Mouse (Mus musculus): ENCODE results near the gene Polr2l.

Polr2l gene

DNA sequence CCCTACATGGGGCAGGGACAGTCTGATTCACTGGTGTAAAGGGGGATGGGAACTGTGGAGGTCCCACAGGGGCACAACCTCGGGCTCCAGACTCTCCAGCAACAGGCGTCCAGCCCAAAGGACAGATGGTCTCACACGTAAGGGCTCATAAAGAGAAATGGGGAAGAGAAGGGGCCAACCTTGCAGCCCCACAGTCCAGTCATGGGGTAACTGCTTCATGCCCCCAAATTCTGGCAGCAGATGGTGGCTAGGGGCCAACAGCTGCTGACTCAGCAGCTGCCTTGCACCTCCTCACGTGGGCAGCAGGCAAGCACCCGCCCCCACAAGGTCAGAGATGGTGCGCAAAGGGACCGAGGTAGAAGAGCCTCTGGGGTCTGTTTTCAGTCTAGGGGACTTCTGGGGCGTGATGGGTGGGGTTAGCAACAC, 42.7 kb downstream of the Polr2l start:
- DNase-seq (ENCODE audit: low spot score): no peak

DNA sequence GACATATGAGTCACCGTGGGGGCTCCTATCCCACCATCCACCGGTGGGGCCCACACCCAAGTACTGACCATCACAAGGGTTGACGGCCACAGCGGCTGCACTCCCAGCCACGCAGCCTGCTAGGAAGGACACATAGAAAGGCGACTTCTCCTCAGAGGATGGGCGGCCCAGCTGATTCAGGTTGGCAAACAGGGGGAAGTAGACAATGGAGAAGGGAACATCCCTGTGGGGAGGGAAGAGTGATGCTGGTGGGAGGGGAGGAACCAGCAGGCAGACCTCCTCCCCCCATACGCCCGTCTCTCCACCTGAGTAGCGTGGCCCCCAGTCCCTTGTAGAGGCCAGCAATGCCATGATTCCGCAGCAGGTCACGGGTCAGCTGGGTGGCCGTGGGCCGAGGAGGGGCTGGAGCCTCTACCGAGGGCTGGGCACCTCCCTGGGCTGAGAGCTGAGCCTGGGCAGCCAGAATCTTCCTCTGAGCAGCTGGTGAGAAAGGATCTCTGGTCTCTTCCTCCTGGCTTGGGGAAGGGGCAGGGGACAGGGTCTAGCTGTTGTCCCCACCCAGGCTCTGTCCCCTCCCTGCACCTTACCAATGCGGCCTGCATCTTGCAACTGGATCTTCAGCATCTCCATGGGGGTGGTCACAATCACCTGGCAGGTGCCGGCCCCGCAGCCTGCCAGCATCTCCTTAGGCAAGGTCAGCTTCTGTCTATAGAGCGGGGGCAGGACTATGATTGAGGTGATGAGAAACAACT, 43.3 kb downstream of the Polr2l start:
- no peak for DNase-seq (ENCODE audit: low spot score)

DNA sequence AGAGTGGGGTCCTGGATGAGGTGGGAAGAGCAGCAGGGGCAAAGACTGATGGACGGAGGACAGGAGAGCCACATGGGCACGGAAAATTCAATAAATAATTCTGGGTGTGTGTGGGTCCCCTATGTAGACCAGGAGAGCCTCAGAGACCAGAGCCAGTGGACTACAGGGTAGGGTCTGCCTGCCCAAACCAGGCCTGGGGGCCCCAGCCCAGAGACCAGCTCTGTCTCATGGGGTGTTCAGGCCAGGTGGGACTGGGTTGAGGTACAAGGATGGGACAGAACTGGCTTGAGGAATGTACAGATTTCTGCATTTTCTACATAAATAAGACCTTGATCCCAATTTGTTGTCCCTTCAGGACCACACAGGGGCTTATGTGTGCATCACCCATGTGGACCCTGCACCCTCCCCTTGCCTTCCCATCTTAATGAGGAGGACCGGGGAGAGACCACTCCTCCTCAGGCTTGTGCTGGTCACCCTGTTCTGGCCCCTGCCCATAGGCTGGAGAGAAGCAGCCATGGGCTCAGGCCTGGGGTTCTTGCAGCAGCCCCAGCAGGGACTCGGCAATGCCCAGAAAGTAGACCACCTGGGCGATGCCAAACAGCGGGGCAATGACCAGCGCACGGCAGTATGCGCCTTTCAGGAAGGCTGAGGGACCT, 44.2 kb downstream of the Polr2l start:
- no peak for DNase-seq (ENCODE audit: low spot score)

DNA sequence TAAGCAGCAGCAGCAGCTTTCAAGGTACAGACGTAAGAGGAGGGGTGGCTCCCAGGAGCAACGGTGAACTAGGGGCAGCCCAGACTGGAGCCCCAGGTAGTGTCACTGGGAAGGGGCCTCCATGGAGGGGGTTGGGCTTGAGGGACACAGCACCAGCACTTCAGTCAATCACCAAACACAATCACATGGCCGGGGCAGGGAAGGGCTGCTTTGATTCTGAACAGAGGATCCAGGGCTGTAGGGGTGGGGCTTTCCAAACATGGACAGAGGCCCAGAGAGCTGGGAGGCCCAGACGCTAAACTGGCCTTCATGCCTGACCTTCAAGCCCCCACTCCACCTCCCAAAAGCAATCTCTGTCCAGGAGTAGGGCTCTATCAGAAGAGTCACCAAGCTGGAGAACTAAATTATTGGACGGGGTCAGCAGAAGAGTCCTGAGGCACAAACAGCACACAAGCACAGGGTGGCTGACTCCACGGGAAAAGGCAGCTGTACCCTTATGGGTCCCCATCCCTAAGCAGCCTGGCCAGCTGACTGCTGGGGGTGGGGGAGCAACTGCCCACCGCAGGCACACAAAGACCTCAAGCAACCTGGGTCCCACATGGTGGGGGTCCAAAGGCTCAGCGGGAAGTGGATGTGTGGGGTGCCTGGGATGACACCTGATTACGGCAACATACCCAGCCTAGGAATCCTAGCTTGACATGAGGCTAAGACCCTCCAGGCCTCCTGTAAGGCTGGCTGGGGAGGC, 44.9 kb downstream of the Polr2l start:
- DNase-seq (ENCODE audit: low spot score): no peak

DNA sequence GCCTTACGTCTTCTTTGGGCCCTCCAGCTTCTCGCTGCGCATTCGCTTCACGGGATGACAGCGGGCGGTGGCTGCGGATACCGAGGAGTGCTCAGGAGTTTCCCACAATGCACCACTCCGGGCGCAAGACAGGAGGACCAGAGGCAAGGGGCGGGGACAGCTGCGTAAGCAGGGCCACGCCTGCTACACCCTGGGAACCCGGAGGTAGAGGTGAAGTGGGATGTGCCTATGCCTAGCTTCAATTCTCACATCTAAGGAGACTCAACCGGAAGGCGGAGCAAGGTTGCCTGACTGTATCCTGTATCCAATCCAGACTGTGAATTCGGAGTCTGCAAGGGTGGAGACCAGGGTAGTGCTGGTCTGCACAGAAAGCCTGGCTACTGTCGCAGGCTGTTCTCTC, 45.6 kb downstream of the Polr2l start, which contains the start of gene Cend1:
TSS of gene Cend1 (minus strand) at position 182 of the 400 bp plus-strand sequence.
- no peak for DNase-seq (ENCODE audit: low spot score)

DNA sequence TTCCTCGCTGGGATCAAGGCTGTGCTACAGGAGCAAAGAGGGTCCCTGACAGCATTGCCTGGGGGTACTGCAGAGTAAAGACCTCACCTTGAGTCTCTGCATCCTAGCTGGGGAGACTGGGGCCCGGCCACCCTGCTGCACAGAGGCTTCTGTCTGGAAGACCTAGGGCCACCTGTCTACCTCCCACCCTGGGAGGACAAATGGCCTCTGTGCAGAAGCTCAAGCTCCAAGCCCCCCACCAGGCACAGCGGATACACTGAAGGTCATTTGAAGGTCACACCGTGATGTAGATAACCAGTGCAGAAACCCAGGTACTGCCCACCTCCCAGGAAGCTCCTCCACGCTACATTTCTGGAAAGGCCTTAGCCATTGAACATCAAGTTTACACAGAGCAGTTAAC, 46.2 kb downstream of the Polr2l start:
- no peak for DNase-seq (ENCODE audit: low spot score)

DNA sequence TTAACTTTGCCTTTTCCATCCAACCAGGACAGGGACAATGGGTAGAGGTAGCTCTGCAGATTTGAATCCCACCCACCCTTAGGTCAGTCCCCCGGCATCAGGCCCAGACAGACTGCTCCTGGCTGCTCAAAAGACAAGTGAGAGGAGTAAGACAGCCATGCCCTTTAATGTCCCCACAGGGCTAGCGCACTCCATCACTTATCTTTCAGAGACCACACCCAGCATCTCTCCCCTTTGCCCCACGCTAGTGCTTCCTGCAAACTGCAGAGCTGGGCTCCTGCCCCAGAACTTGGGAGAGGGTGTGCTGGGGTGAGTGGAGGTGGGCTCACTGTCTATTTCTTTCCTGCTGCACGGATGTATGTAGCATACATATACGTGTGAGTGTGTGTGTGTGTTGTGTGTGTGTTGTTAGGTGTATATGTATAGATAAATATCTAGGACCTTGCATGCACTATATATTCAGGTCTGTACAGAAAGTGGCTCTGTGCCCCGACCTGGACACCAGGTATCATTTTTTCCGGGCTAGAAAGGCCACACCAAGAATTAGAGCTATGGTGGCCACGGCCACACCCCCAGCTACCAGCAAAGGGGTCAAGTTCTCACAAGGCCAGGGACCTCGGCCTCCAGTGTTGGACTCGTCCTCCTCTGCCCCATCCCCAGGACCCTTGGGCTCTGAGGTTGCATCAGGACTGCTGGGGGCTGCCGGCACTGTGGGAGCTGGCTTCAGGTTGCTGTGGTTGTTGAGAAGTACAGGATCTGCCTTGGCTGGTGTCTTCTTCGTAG, 47.8 kb downstream of the Polr2l start:
- no peak for DNase-seq (ENCODE audit: low spot score)

DNA sequence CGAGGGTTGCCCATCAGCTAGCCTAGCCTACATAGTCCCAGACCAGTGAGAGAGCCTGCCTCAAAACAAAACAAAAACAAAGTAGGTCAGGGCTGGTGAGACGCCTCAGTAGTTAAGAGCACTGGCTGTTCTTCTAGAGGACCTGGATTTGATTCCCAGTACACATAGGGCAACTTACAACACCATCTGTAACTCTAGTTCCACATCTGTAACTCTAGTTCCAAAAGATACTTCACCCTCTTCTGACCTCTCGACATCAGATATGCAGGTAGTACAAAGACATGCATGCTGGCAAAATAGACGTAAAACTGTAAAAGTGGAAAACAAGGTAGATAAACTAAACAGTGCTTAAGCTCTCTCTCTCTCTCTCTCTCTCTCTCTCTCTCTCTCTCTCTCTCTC, 51.1 kb downstream of the Polr2l start:
- no peak for DNase-seq (ENCODE audit: low spot score)
